Mouse (Mus musculus): ENCODE measurements at regions not wholly inside any gene's neighbourhood (a gene's known extent, or its start where the extent isn't known, plus 50 kb on each side); places are given as distances from the start of the nearest gene placed in this dataset.

DNA sequence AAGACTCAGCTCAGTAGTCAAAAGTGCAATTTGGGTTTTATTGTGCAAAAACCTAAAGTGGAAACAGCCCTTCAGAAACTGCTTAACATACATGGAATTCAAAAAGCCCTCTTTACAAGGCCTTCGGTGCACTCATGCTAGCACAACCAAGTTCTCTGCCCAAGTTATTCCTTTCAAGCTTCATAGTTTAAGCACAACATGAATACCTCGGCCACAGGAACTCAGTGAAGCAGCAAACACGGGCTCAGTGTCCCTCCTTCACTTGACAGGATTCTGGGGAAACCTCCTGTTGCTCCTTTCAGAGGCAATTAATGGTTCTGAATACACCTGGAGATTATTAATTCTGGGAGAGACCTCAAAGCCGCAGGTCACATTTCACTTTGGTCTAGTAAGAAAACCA, 81.1 kb upstream of the Mdfic start:
- TF ChIP-seq POLR2A (IDR thresholded peaks at IDR 0.05; ENCODE audit: borderline replicate concordance, extremely low read depth, low read depth, low read length) (no peak), CTCF (IDR thresholded peaks at IDR 0.05; ENCODE audit: insufficient read depth, low read length) (no peak)

Data from lung, adult 2 months (tissue).